Mouse (Mus musculus): ENCODE data around the gene Adamts6.

DNA sequence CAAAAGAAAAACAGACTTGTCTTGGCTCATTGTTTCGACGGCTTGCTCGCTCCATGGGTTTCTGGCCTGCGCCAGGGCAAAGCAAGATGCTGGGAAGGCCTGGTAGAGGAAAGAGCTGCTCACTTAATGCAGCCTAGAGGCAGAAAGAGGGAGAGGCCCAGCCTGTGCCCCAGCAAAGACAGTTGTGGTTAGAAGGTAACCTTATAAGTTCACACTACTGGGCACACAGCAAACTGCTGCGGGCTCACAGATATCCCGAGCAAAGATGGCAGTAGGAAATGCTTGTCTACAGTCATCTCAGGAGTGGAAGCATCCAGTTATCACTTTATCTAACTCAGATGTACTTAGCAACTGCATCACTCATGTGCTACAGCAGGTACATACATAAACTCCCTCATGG is 211.0 kb downstream of the Adamts6 start:
- no peak for TF ChIP-seq MAFK (IDR thresholded peaks at IDR 0.05; ENCODE audit: insufficient read depth, low read depth, low read length)
- TF ChIP-seq ZC3H11A (IDR thresholded peaks at IDR 0.05; ENCODE audit: borderline replicate concordance, low read depth, low read length): no peak
- TF ChIP-seq HCFC1 (IDR thresholded peaks at IDR 0.05; ENCODE audit: borderline replicate concordance, insufficient read depth, low read length): no peak
- no peak for TF ChIP-seq ZNF384 (IDR thresholded peaks at IDR 0.05; ENCODE audit: low read depth, low read length)
